Mouse (Mus musculus): ENCODE results near the gene Ddx49.

- TF ChIP-seq POLR2A (IDR thresholded peaks at IDR 0.05; ENCODE audit: low read depth, low read length), result no peak
- TF ChIP-seq CTCF (IDR thresholded peaks at IDR 0.05; ENCODE audit: borderline replicate concordance, insufficient read depth, low read length), result no peak
Measured at GRCm38 (mm10) chr8:70268311-70268710, 34.0 kb downstream of the Ddx49 start.

All from embryonic fibroblast, embryonic 13.5 days (primary cell).